Mouse (Mus musculus) heart, postnatal 0 days (tissue): ENCODE results near the gene Mindy4. TPM values are rescaled to one million over a fixed set of nuclear protein-coding genes. Genes with fewer than 3 reads are reported as not detected.

Source experiments
- ATAC-seq: fragments of 200-750 bp; cut with Nextera tagmentation; 2 replicates; pipeline ENCODE4 v1.8.0; 2017; ENCODE audit warnings: low read depth, moderate number of reproducible peaks, moderate library complexity; ENCODE audit not compliant: insufficient read depth
- DNase-seq: peaks from one replicate; pipeline ENCODE4 v3.0.0-alpha.2; 2016; ENCODE audit warnings: low spot score
- H3K27ac ChIP-seq: fragments of 300-500 bp; sonication (generic); 2 replicates; pipeline ENCODE4 v1.5.1; 2014; ENCODE audit warnings: low read depth, mild to moderate bottlenecking
- H3K27me3 ChIP-seq: fragments of 300-500 bp; sonication (generic); 2 replicates; pipeline ENCODE4 v1.6.1; 2014; ENCODE audit warnings: low read length, mixed read lengths; ENCODE audit not compliant: control insufficient read depth, insufficient read depth
- H3K36me3 ChIP-seq: fragments of 300-500 bp; sonication (generic); replicated peaks from 2 replicates; pipeline ENCODE4 v1.6.1; 2014; ENCODE audit warnings: low read length, mixed read lengths; ENCODE audit not compliant: control insufficient read depth, insufficient read depth
- H3K4me1 ChIP-seq: fragments of 300-500 bp; sonication (generic); 2 replicates; pipeline ENCODE4 v1.6.1; 2014; ENCODE audit warnings: antibody characterized with exemption; ENCODE audit not compliant: control insufficient read depth, insufficient read depth
- H3K4me2 ChIP-seq: fragments of 300-500 bp; sonication (generic); 2 replicates; pipeline ENCODE4 v1.6.1; 2014; ENCODE audit warnings: low read depth, mild to moderate bottlenecking, low read length, moderate library complexity
- H3K4me3 ChIP-seq: fragments of 300-500 bp; sonication (generic); 2 replicates; pipeline ENCODE4 v1.5.1; 2014; ENCODE audit warnings: low read depth, low read length
- H3K9ac ChIP-seq: fragments of 300-500 bp; sonication (generic); replicated peaks from 2 replicates; pipeline ENCODE4 v1.6.1; 2014; ENCODE audit warnings: low read depth, low read length, mixed read lengths
- H3K9me3 ChIP-seq: fragments of 300-500 bp; sonication (generic); replicated peaks from 2 replicates; pipeline ENCODE4 v1.6.1; 2016; ENCODE audit warnings: low read length; ENCODE audit not compliant: control insufficient read depth
- CTCF ChIP-seq: IDR thresholded peaks from 2 replicates; pipeline ENCODE4 v1.5.1; 2016; ENCODE audit warnings: antibody characterized with exemption, control low read depth, low read depth
- EP300 ChIP-seq: IDR thresholded peaks from 2 replicates; pipeline ENCODE4 v1.6.1; 2016; ENCODE audit warnings: antibody characterized with exemption, low read depth
- WGBS: fragments of 180-500 bp; shearing (Covaris S2); extraction: QIAGEN DNeasy Blood & Tissue Kit; methylation state at CpG from one replicate; pipeline ENCODE4 v1.1.7; 2014; 5-methylcytosine and 5-hydroxymethylcytosine counted together
- polyA plus RNA-seq: library from polyadenylated mRNA; unstranded; fragments of >200 nt; fragmentation: Nextera tagmentation; extraction: Ambion mirVana; gene quantifications from 2 replicates; pipeline ENCODE4 v1.2.1, GENCODE M21; 2015
- total RNA-seq: library from RNA; depleted of rRNA; stranded (reverse); fragments of >200 nt; gene quantifications from 2 replicates; pipeline ENCODE4 v1.2.3, GENCODE M21; 2014; ENCODE audit warnings: low replicate concordance

Gene Mindy4
- total and polyA plus RNA-seq, 2 experiments from 2014 or later, result 3.9 to 31.2 TPM

DNA sequence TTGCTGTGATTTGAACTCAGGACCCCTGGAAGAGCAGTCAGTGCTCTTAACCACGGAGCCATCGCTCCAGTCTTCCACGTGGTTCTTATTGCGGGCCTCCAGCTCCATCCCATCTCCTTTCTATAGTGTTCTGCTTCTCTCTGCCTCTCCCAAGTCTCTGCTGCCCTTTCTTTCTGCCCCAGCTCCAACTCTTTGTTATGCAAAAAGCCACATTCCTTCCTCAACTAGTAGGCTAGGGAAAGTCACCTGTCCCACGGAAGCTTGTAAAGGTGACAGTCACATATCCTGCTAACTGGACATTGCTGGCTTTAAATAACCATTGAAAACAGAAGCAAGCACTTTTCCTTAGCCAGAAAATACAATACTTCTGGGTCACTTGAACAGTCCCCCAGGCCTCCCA lies 33.4 kb upstream of the Mindy4 start:
- Histone ChIP-seq H3K9ac (no peak overlapping the region), H3K27me3 (no peaks in the 10 kb centered on the region), H3K27ac (no peak overlapping the region), H3K4me2 (no peak overlapping the region), H3K36me3 (no peaks in the 10 kb centered on the region), H3K4me1 (no peaks in the 10 kb centered on the region), H3K9me3 (no peaks in the 10 kb centered on the region), H3K4me3 (no peak overlapping the region)
- WGBS, result 72% methylated on average over 5 of the region's 5 CpGs
- ATAC-seq, result no peak
- no peak for DNase-seq
- TF ChIP-seq EP300 (no peak), CTCF (no peak)

DNA sequence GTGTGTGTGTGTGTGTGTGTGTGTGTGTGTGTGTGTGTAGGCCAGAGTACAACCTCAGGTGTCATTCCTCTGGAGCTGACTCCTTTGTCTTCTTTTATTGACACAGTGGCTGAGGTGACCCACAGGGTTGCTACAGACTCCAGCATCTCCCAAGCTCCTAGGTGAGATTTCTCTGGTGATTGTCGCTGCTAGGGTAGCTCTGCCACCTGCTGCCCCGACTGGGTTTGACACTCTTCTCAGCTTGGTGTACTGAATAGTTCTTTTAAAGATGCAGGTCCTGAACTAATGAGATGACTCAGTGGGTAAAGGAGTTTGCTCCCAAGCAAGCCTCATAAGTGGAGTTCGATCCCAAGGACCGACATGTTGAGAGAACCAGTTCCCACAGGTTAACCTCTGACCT lies 31.5 kb upstream of the Mindy4 start:
- Histone ChIP-seq H3K4me1 (no peaks in the 10 kb centered on the region), H3K4me3 (no peak overlapping the region), H3K9ac (no peak overlapping the region), H3K27ac (no peak overlapping the region), H3K36me3 (no peaks in the 10 kb centered on the region), H3K9me3 (no peaks in the 10 kb centered on the region), H3K4me2 (no peak overlapping the region), H3K27me3 (no peaks in the 10 kb centered on the region)
- TF ChIP-seq CTCF (0 out of 2 replicates have a peak, but pooled peaks have one; percentile 11), EP300 (no peak)
- ATAC-seq (no peak), DNase-seq (no peak)
- WGBS, result 53% methylated on average over 4 of the region's 4 CpGs

DNA sequence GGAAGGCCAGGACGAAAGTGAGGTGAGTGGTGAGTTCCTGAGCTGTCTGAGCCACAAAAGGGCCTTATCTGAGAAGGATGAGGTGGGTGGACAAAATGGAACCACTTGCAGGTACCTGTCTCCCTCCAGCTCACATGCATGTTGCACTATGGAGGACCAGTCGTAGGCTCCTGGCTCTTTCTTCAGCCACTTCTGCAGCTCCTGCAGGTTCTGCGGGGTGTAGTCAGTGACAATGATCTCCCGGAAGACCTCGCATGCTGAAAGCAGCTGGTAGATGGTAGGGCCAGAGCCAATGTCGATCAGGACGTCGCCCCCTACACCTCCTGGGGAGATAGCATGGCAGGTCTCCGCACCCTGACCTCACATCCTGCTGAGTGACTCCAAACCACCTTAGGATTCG lies 30.0 kb upstream of the Mindy4 start:
- no peak for ATAC-seq
- TF ChIP-seq CTCF (no peak), EP300 (no peak)
- no peak overlapping the region for H3K27ac ChIP-seq
- no peaks in the 10 kb centered on the region for H3K9me3 ChIP-seq
- no peaks in the 10 kb centered on the region for H3K27me3 ChIP-seq
- no peak overlapping the region for H3K4me2 ChIP-seq
- 57% methylated on average over 10 of the region's 10 CpGs for WGBS
- no peak overlapping the region for H3K9ac ChIP-seq
- no peak for DNase-seq
- no peak overlapping the region for H3K4me3 ChIP-seq
- no peaks in the 10 kb centered on the region for H3K4me1 ChIP-seq
- H3K36me3 ChIP-seq, result no peaks in the 10 kb centered on the region

DNA sequence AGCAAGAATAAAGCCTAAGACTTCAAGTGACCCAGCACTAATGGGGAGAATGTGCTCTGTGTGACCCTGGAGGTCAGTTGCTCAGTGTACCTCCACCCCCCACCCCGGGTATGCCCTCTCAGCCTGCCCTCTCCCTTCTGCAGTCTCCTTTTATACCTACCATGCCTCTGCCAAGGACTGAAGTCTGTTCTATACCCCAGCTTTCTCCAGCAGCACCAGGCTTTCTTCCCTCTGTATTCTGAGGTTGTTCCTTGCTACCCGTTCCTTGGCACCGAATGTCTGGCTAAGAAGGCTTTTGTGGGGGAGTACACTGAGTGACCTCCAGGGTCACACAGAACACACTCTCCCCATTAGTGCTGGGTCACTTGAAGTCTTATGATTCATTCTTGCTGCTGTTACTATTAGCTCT lies 29.2 kb upstream of the Mindy4 start:
- TF ChIP-seq EP300 (no peak), CTCF (no peak)
- 52% methylated on average over 3 of the region's 3 CpGs for WGBS
- no peak overlapping the region for H3K27ac ChIP-seq
- no peak overlapping the region for H3K9ac ChIP-seq
- no peaks in the 10 kb centered on the region for H3K27me3 ChIP-seq
- H3K4me3 ChIP-seq, result no peak overlapping the region
- H3K9me3 ChIP-seq, result no peaks in the 10 kb centered on the region
- H3K4me2 ChIP-seq, result no peak overlapping the region
- DNase-seq, result no peak
- no peak for ATAC-seq
- no peaks in the 10 kb centered on the region for H3K4me1 ChIP-seq
- H3K36me3 ChIP-seq, result no peaks in the 10 kb centered on the region

DNA sequence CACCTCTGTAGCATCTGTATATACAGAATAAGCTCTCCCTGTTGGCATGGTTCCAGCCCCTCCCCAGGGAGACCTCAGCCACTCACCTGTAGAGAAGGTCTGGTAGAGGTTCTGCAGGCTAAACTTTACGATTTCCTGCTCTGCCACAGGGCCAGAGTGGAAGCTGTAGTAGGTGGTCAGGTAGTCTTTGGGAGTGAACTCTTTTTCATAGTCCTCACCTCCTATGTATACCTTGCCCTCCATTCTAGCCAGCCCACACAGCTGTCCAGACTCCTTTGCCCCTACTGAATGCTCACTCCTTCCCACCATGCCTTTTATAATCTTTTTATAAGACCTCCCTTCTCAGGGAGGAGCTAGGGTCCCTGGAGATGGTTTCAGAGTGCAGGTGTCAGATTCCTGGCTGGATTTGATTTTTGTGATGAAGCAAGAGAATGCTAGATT lies 28.4 kb upstream of the Mindy4 start, which contains the start of gene Inmt:
TSS of gene Inmt (minus strand) at position 303 of the 441 bp plus-strand sequence.
- Histone ChIP-seq H3K27me3 (no peaks in the 10 kb centered on the region), H3K4me3 (no peak within 1 kb of the TSS), H3K36me3 (no peaks in the 10 kb centered on the region), H3K9ac (no peak within 1 kb of the TSS), H3K27ac (no peak within 1 kb of the TSS), H3K4me1 (no peaks in the 10 kb centered on the region), H3K4me2 (no peak within 1 kb of the TSS), H3K9me3 (no peaks in the 10 kb centered on the region)
- ATAC-seq (no peak), DNase-seq (no peak)
- TF ChIP-seq EP300 (no peak), CTCF (no peak)
- WGBS, result 89% methylated on average over 1 of the region's 1 CpGs

DNA sequence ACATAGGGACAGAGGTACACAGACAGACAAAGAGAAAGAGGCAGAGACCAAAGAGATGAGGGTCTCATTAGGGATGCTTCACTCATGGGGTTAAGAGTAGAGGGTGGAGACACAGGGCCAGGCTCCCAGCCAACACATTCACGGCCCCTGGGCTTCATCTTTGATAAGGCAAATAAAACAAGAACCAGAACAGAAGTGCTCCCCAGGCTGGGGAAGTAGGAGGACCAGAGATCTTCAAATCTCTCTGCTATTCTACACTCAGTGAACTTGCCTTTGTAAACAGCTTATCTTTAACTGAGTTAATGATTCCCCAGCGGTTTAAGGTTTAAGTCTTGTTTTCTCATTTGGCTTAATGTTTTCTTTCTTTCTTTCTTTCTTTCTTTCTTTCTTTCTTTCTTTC lies 27.7 kb upstream of the Mindy4 start:
- ATAC-seq, result no peak
- Histone ChIP-seq H3K27me3 (no peaks in the 10 kb centered on the region), H3K4me2 (no peak overlapping the region), H3K4me1 (no peaks in the 10 kb centered on the region), H3K36me3 (no peaks in the 10 kb centered on the region), H3K9me3 (no peaks in the 10 kb centered on the region), H3K27ac (no peak overlapping the region), H3K4me3 (no peak overlapping the region), H3K9ac (no peak overlapping the region)
- no peak for DNase-seq
- TF ChIP-seq CTCF, result no peak
- 19% methylated on average over 2 of the region's 2 CpGs for WGBS
